Mouse (Mus musculus): ENCODE measurements around the gene Ankfy1. TPM values are rescaled to one million over a fixed set of nuclear protein-coding genes. Genes with fewer than 3 reads are reported as not detected.

Gene Ankfy1
- polyA plus RNA-seq, 1 experiment from 2014 or later, result 7.9 TPM

- Histone ChIP-seq H3K4me1 (ENCODE audit: insufficient read depth, low read depth, low read length) (no peaks in the 10 kb centered on the region), H3K4me2 (replicated peaks; ENCODE audit: low read depth, low read length) (no peak overlapping the region), H3K27ac (ENCODE audit: low read length) (no peak overlapping the region), H3K4me3 (ENCODE audit: low read depth, low read length) (no peak overlapping the region), H3K36me3 (ENCODE audit: insufficient read depth, low read length) (no peaks in the 10 kb centered on the region; the same call in 1 of the 2 replicates), H3K27me3 (replicated peaks; ENCODE audit: insufficient read depth, low read length) (no peaks in the 10 kb centered on the region), H3K9ac (replicated peaks; ENCODE audit: low read depth) (no peak overlapping the region), H3K9me3 (ENCODE audit: low read length) (no peaks in the 10 kb centered on the region)
- WGBS, result 76% methylated on average over 2 of the region's 2 CpGs
- DNase-seq (ENCODE audit: low spot score), result no peak
- TF ChIP-seq EP300 (IDR thresholded peaks at IDR 0.05) (no peak), CTCF (IDR thresholded peaks at IDR 0.05) (peak; percentile 36)
- ATAC-seq, result no peak
Observed at GRCm38 (mm10) chr11:72814188-72814587, 124.4 kb downstream of the Ankfy1 start.

- ATAC-seq (no peak), DNase-seq (ENCODE audit: low spot score) (no peak)
- Histone ChIP-seq H3K9me3 (ENCODE audit: low read length) (no peaks in the 10 kb centered on the region), H3K27ac (ENCODE audit: low read length) (no peak overlapping the region), H3K4me3 (ENCODE audit: low read depth, low read length) (no peak overlapping the region), H3K9ac (replicated peaks; ENCODE audit: low read depth) (no peak overlapping the region), H3K27me3 (replicated peaks; ENCODE audit: insufficient read depth, low read length) (no peaks in the 10 kb centered on the region), H3K4me2 (replicated peaks; ENCODE audit: low read depth, low read length) (no peak overlapping the region), H3K36me3 (ENCODE audit: insufficient read depth, low read length) (peaks cover 12% of the 10 kb centered on the region), H3K4me1 (ENCODE audit: insufficient read depth, low read depth, low read length) (no peaks in the 10 kb centered on the region)
- WGBS, result 76% methylated on average over 1 of the region's 1 CpGs
- TF ChIP-seq EP300 (IDR thresholded peaks at IDR 0.05) (no peak), CTCF (IDR thresholded peaks at IDR 0.05) (no peak)
Observed at GRCm38 (mm10) chr11:72816859-72817258, 127.1 kb downstream of the Ankfy1 start.

- ATAC-seq (no peak), DNase-seq (ENCODE audit: low spot score) (no peak)
- H3K36me3 ChIP-seq (ENCODE audit: insufficient read depth, low read length), result peaks cover 15% of the 10 kb centered on the region
- H3K27ac ChIP-seq (ENCODE audit: low read length), result no peak overlapping the region
- H3K4me1 ChIP-seq (ENCODE audit: insufficient read depth, low read depth, low read length), result no peaks in the 10 kb centered on the region
- TF ChIP-seq CTCF (IDR thresholded peaks at IDR 0.05) (no peak), EP300 (IDR thresholded peaks at IDR 0.05) (no peak)
- H3K27me3 ChIP-seq (replicated peaks; ENCODE audit: insufficient read depth, low read length), result no peaks in the 10 kb centered on the region
- H3K4me3 ChIP-seq (ENCODE audit: low read depth, low read length), result no peak overlapping the region
- no peaks in the 10 kb centered on the region for H3K9me3 ChIP-seq (ENCODE audit: low read length)
- no peak overlapping the region for H3K9ac ChIP-seq (replicated peaks; ENCODE audit: low read depth)
- 86% methylated on average over 7 of the region's 7 CpGs for WGBS
- no peak overlapping the region for H3K4me2 ChIP-seq (replicated peaks; ENCODE audit: low read depth, low read length)
Observed at GRCm38 (mm10) chr11:72818067-72818466, 128.3 kb downstream of the Ankfy1 start.

- Histone ChIP-seq H3K36me3 (ENCODE audit: insufficient read depth, low read length) (peaks cover 27% of the 10 kb centered on the region), H3K4me2 (replicated peaks; ENCODE audit: low read depth, low read length) (no peak overlapping the region), H3K4me3 (ENCODE audit: low read depth, low read length) (no peak overlapping the region), H3K9ac (replicated peaks; ENCODE audit: low read depth) (no peak overlapping the region), H3K27ac (ENCODE audit: low read length) (no peak overlapping the region), H3K4me1 (ENCODE audit: insufficient read depth, low read depth, low read length) (no peaks in the 10 kb centered on the region), H3K27me3 (replicated peaks; ENCODE audit: insufficient read depth, low read length) (no peaks in the 10 kb centered on the region), H3K9me3 (ENCODE audit: low read length) (no peaks in the 10 kb centered on the region)
- DNase-seq (ENCODE audit: low spot score), result no peak
- TF ChIP-seq CTCF (IDR thresholded peaks at IDR 0.05), result no peak
- TF ChIP-seq EP300 (IDR thresholded peaks at IDR 0.05), result no peak
- 91% methylated on average over 7 of the region's 7 CpGs for WGBS
- no peak for ATAC-seq
Observed at GRCm38 (mm10) chr11:72821041-72821440, 131.2 kb downstream of the Ankfy1 start.

Small RNA genes lying within 50 kb of the gene (microRNA-seq; reads per million reads assigned to microRNA genes)
- not detected for gene Gm25678

Other genes with a start within 250 kb of the Ankfy1 start
- 41.5 and 44.3 TPM in 2 replicates for gene Mybbp1a, start 248.7 kb upstream of the Ankfy1 start, polyA plus RNA-seq (2015; fragmentation: Nextera tagmentation; extraction: Ambion mirVana)
- 11.1 and 12.2 TPM in 2 replicates for gene Spns2, start 200.1 kb upstream of the Ankfy1 start, polyA plus RNA-seq (2015; fragmentation: Nextera tagmentation; extraction: Ambion mirVana)
- 0.06 and 0.12 TPM in 2 replicates for gene Spns3, start 139.5 kb upstream of the Ankfy1 start, polyA plus RNA-seq (2015; fragmentation: Nextera tagmentation; extraction: Ambion mirVana)
- 44.9 and 48.4 TPM in 2 replicates for gene Ube2g1, start 82.7 kb upstream of the Ankfy1 start, polyA plus RNA-seq (2015; fragmentation: Nextera tagmentation; extraction: Ambion mirVana)
- 7.1 and 7.2 TPM in 2 replicates for gene Cyb5d2, start 106.1 kb downstream of the Ankfy1 start, polyA plus RNA-seq (2015; fragmentation: Nextera tagmentation; extraction: Ambion mirVana)
- gene Zzef1, start 106.2 kb downstream of the Ankfy1 start, polyA plus RNA-seq (2015; fragmentation: Nextera tagmentation; extraction: Ambion mirVana), result 9.6 and 10.6 TPM in 2 replicates